Mouse (Mus musculus): ENCODE measurements around the gene Nr6a1.

Gene Nr6a1

DNA sequence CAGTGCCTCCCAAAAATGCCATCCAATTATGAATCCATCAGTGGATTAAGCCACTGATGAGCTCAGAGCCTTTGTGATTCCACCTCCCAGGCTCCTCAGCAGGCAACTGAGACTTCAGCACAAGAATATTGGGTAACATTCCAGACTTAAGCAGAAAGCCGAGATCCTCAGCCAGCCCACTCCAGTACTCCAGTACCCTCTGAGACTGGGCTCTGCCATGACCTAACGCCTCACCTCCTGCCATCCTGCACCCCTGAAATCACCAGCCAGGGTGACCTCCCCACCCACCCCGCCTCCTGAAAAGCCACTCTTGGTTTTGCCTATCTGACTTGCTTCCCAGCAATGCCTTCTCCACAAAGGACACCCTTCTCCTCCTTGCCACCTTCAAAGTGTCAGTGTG is 9.9 kb upstream of the Nr6a1 start:
- DNase-seq (ENCODE audit: low spot score in 2 of 2), result no peak

DNA sequence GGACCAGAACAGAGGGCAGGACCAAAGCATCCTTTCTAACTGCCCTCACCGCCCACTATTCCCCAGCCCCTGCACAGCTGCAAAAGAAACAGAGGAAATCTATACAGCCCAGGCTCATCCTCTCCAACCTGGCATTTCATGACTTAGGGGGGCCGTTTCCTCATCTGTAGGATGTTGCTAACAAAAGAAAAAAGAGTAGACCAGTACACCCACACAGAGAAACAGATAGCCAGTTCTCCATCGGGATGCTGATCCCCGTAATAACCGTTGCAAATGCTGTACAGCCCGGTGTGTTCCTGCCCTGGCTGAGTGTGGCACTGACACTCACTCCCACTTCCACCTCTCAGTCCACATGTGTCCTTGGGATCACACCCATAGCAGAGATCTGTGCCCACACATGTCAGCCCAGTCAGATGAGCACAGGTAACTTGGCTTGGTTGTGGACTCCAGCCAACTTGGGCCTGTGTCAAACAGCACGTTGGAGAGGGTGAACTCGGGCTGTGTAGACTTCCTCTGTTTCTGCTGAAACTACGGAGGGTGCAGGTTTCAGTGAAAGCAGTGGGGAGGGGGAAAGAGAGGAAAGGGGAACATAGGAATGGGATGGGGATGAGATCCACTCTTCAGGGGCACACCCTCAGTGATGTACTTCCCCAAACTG is 9.4 kb upstream of the Nr6a1 start:
- DNase-seq (ENCODE audit: low spot score in 2 of 2), result no peak

- peak in 1 of 2 experiments; percentile 2 for DNase-seq (ENCODE audit: low spot score in 2 of 2)
Observed at GRCm38 (mm10) chr2:38934936-38935335, 7.4 kb upstream of the Nr6a1 start.

GRCm38 (mm10) chr2:38933931-38934330 is 6.4 kb upstream of the Nr6a1 start:
- DNase-seq (ENCODE audit: low spot score in 2 of 2), result no peak

DNA sequence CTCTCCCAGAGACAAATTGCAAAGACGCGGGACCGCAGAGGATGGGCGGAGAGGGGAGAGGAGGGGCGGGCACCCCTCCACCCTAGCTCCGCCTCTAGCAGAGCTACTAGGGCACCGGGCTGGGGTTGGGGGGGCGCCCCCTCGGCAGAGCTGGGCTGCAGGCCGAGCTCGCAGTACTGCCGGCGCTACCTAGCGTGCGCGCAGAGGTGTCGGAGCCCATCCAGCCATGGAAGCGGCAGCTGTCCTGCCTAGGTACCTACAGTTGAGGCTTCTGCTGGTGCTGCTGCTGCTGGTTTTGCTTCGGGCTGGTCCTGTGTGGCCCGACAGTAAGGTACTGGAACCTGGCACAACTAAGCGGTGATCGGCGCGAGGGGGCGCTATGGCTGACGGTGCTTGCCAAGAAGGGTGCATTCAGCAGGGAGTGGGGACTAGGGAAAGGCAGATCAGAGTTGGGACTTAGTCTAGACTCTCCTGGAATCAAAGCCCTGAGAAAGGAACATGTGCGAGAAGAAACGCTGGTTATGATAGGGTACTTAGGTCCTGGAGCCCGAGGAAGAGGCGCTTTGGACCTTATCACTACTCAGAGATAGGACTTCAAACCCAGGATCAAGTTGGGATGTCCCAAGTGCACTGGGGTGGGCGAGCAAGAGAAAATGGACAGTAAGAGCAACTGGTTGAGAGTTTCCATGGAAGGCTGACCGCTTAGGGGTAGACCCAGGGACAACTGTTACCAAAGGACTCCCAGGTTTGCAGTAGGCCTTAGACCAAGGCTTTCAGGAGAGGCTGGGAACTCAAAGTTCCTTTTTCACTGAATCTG is 4.6 kb upstream of the Nr6a1 start, which contains the start of gene Olfml2a:
TSS of gene Olfml2a (plus strand) at position 128 of the 817 bp plus-strand sequence.
- DNase-seq (ENCODE audit: low spot score in 2 of 2), result peak; percentile 58 to 84

DNA sequence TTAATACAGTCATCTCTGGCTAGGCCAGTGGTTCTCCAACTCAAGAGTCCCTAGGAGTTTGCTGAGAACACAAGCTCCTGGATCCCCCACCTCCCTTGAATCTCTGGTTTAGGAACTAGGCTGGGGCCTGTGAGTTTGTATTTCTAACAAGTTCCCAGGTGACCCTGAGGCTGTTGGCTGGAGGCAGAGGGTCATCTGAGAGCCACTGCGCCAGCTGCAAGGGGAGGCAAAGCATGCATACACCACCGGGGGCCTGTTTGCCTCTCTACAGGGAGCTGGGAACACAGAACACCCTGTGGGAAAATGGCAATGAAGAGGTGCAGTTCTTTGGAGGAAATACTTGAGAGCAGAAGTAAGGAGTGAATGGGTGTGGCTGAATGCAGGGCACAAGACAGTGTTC is 2.8 kb upstream of the Nr6a1 start:
- DNase-seq (ENCODE audit: low spot score in 2 of 2), result no peak

DNA sequence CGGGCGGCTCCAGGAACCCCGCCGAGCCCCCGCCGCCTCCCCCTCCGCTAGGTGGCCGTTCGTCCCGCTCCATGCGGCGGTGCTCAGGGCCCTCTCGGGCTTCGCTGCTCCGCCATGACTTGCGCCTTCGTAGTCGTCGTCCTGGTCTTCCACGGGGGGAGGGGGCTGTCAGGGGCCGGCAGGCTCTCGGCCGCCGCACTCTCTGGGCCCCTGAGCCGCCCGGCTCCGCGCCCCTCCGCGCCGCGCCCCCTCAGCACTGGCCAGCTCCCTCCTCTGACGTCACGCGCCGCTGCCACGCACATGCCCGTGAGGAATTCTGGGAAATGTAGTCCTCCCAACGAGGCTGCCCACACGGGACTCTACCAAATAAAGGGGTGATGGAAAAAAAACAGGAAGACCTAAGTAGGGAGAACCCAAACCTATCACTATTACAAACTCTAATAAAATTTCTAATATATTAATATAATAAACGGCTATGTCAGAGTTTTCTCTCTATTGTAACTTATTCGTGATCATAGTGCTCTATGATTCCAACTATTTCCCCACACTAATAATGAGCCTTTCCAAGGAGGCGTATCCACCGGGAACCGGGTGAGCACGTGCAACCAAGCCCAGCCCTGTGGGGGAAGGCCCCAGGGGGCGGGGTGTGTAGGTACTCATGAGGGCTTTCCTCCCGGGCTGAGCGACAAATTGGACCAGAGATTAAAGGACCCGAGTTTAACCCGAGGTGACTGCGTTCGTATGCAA is 1.2 kb downstream of the Nr6a1 start:
- DNase-seq (ENCODE audit: low spot score in 2 of 2), result peak; percentile 86 to 92

DNA sequence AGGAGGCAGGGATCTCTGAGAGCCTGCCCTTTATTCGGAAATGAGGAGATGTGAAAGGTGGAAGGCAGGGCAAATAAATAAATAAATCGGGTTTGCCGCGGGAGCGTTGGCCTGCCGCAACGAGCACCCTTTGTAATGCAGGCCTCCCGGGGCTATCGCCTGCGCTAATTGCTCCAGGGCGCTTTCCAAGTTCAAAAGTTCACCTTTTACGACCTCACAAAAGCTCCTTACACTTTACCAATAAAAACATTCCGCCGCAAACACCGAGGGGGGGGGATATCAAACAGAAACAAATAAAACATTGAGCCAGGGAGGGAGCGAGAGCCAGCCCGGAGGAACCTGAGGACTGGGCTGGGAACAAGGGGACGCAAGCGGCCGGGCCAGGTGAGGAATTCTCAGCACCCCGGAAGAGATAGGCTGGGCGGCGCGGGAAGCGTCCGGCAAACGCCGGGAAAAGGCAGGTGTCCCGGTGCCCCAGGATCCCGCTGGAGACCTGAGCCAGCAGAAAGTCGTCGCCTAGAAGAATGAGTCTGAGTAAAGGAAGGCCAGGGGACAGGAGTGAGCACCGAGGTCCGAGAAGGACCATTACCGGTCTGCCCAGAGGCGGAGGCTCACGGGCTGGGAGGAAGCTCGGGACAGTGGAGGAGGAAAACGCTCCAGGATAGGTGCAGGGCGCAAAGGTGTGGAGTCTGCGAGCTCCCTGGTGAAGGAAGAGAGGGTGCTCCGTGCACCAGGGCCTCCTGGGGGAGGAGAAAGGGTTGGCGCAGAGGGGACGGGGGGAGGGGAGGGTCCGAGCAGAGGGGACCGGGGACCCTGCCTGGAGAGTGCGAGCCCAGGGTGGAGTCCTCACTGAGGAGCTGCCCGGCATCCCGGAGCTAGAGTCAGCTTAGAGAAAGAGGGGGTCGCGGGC is 2.1 kb downstream of the Nr6a1 start:
- peak in 1 of 2 experiments; percentile 19 for DNase-seq (ENCODE audit: low spot score in 2 of 2)

DNA sequence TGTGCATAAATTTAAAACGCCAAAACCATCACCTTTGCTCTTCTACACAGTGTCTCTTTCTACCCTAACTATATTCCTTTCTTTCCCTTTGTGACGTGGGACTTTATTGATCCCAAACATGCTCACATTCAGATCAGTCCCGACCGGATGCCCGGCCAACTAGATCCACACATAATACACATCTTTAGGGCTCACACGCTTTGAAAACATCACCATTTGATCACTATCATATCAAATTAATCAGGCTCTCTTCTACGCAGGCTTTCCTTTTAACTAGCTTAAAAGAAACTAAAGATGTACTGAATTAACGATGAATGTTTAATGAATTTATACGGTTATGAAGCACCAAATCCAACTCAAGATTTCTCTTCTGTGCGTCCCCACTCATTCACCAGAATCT is 2.9 kb downstream of the Nr6a1 start:
- DNase-seq (ENCODE audit: low spot score in 2 of 2), result no peak

GRCm38 (mm10) chr2:38923911-38924310 is 3.6 kb downstream of the Nr6a1 start:
- no peak for DNase-seq (ENCODE audit: low spot score in 2 of 2)

DNA sequence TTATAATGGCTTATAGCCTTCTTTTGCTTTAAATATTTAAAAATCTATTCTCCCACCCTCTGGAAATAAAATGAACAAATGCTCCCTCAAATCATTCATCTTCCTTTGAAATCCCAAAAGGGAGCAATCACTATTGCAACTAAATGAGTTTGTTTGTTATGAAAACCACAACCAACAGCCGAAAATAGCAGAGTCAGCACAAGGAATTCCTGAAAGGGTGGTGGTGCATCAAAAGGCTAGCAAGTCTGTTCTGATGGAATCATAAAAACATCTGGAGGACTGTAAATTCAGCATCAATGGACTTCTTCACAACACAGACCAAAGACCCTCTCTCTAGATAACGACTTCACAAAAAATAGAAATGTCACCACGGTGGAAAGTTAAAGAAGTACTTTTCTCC is 4.0 kb downstream of the Nr6a1 start:
- no peak for DNase-seq (ENCODE audit: low spot score in 2 of 2)

DNA sequence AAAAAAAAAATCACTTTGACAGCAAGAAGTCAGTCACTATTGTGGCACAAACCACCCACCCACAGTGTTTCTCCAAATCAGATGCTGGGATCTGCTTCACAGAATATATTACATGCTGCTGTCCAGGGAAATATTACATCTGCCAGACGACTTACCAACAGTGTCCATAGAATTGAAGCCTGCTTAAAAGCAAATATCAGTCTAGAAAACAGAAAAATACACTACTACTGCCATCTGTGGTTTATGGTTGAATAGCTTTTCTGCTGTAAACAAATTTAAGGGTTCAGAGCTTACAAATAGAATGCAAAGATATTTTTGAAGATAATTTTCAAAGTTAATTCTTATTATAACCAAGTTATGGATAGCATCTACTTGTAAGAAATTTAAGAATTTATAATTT is 6.1 kb downstream of the Nr6a1 start:
- no peak for DNase-seq (ENCODE audit: low spot score in 2 of 2)

GRCm38 (mm10) chr2:38916947-38917691 is 10.4 kb downstream of the Nr6a1 start:
- no peak for DNase-seq (ENCODE audit: low spot score in 2 of 2)

DNA sequence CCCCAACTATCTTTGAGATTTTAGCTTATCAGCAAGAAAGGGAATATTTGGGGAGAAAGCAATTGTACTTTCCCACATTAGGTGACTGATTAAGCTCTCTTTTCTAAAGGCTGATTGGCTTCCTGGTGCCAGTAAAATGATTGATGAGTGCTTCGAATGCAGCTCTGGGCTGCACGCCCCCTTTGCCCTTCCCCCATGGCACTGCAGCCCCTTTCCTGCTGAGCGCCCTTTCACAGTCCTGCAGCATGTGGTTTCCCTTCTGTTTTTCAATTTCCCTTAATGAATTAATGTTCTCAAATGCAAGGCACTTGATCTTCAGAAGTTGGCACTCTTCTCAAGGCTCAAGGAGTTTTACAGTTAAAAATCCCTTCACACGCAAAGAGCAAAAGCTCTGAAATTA is 12.5 kb downstream of the Nr6a1 start:
- DNase-seq (ENCODE audit: low spot score in 2 of 2), result no peak

DNA sequence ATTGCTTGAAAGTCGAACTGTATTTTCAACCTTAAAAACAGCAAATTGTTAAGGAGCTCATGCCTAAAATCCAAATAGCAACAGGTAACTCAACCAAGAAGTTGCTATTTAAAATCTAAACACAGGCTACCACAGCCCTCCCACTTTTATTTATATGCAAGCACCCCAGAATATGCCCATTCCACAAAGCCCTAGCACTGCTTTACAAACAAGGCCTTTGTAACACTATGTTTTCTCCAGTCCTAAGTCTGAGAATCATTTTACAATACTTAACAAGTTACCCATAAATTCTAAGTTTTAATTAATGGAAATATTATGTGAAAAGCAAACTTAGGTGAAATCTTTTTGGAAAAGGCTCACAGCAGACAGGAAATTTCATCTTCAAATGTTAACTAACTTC is 13.0 kb downstream of the Nr6a1 start:
- DNase-seq (ENCODE audit: low spot score in 2 of 2), result no peak

DNA sequence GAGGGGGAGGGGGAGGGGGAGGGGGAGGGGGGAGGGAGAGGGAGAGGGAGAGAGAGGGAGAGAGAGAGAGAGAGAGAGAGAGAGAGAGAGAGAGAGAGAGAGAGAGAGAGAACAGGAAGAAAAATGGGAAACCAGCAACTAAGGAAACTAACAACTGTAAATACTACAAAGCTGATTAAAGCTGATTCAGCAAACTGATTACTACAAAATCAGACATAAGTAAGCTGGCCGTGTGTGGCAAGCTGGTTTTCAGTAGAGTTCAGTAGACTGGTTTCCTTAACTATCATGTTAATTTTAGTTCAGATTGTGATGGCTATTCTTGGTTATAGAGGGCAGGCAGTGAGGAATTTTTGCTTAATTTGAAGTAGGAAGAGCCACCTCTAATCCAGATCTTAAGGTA is 18.9 kb downstream of the Nr6a1 start:
- DNase-seq (ENCODE audit: low spot score in 2 of 2), result no peak

- no peak for DNase-seq (ENCODE audit: low spot score in 2 of 2)
Observed at GRCm38 (mm10) chr2:38906097-38906496, 21.4 kb downstream of the Nr6a1 start.

GRCm38 (mm10) chr2:38904290-38904689 is 23.2 kb downstream of the Nr6a1 start:
- no peak for DNase-seq (ENCODE audit: low spot score in 2 of 2)

GRCm38 (mm10) chr2:38902866-38903265 is 24.6 kb downstream of the Nr6a1 start:
- no peak for DNase-seq (ENCODE audit: low spot score in 2 of 2)

GRCm38 (mm10) chr2:38880907-38881672 is 46.4 kb downstream of the Nr6a1 start:
- no peak for DNase-seq (ENCODE audit: low spot score in 2 of 2)
